Mouse (Mus musculus) left cerebral cortex, adult 18-20 months (tissue): ENCODE measurements around the gene Hgd. TPM values are rescaled to one million over a fixed set of nuclear protein-coding genes. Genes with fewer than 3 reads are reported as not detected.

Experiments used
- DNase-seq, 2 experiments: peaks; one replicate each; pipeline ENCODE4 v3.0.0; 2021 to 2022; ENCODE audit warnings: low spot score in 2 of 2, mixed read lengths in 1 of 2
- long read RNA-seq, 2 experiments: library from polyadenylated mRNA; stranded (forward); transcript quantifications; one replicate each; pipeline ENCODE4 v2.0.0; 2021
- total RNA-seq, 2 experiments: library from RNA; stranded (reverse); gene quantifications; 2 replicates each; pipeline ENCODE4 v1.2.3; 2021

Gene Hgd
- not detected for total RNA-seq
- long read RNA-seq, experiment 1 = 0 reads
- long read RNA-seq, experiment 2 = 0 reads

DNA sequence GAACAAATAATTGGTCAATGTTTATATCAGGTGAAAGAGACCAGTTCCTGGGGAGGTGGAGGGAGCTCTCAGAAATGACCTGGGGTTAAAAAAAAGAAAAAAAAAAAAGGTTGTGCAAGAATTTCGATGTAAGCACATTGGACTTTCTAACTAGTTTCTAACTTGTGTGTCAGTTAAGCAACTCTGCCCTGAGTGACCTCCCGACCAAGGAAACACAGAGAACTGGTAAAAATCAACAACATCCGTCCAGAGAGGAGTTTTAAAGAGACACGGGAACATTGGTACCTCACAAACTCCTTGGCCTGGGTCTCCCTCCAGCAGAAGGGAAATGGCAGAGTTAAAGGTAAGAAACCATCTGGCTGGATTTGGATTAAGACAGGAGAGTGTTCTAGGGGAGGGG lies at the start of gene Hgd:
Gene Hgd (plus strand): TSS at position 160 of the 400 bp plus-strand sequence.
- no peak for DNase-seq

DNA sequence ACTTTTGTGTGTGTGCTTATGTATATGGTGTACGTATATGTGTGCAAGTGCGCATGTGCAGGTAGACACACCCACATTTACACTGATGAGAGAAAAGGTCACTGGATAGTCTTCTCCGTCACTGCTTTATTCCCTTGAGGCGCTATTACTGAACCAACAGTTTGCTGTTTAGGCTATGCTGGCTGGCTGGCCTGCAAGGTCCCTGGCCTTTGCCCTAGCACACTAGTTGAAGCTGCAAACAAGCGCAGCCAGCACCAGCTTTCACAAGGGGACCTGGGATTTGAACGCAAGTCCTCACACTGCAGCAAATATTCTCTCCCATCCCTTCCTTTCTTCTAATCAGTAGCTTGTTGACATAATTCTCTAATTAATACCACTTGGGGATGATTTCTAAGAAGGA lies 49.8 kb upstream of the Hgd start:
- no peak for DNase-seq

DNA sequence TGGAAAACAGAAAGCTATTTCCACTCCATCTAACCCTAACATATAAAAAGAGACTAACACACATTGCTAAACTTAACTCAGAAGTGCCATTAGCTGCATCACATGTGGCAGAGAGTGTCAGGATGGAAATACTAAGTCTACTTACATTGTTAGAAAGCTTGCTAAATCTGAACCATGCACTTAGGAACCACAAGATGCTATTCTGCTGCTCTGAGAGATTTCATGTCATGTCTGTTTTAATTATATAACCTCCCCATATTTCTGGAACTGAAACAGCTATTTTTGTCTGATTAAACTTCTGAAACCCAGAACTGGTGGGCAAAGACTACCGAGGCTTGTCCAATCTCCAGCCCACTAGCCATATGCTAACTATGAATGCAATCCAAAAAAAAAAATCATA lies 47.9 kb upstream of the Hgd start:
- no peak for DNase-seq

DNA sequence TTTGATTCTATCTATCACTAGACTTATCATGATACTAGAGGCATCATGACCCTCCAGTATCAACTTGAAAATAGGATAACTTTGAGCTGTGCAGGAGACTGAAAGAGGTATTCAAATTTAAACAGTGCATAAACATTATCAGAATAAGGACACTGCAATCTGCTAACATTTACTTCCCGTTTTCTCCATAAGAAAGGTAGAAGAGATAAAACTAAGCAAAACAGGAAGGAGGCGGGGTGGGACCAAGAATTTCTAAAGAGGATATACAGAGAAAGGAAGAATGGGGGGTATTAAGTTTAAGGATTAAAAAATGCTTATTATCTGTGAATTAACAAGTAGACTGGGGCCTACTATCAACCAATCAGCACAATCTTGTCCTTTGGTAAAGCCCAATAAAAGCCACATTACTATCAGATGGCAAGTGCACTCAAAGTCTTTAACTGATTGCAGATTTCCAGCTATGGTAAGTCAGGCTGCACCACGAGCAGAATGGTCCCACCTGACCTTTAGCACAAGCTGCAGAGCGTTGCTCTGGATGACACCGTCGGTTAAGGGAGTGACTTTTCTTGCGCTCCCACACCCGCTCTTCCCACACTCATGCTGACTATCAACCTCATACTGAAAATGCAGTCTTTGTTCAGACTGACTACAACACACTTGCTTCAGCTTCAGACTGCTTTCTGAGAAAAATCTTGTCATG lies 46.4 kb upstream of the Hgd start:
- no peak for DNase-seq

DNA sequence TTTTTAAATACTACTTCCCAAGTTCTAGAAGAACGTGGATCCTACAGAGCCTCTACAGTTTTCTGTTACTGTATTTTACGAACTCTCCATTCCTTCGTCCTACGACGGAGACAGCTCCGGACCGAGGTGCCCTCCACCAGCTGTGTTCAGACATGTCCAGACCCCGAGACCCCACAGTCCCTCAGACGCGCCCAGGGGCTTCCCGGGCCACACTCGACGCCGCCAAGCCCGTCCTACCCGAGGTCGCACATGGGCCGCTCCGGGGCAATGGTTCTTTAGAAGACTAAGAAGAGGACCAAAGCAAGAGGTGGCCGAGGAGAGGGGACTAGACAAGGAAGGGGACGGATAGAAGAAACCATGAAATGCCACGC lies 40.7 kb upstream of the Hgd start:
- no peak for DNase-seq

DNA sequence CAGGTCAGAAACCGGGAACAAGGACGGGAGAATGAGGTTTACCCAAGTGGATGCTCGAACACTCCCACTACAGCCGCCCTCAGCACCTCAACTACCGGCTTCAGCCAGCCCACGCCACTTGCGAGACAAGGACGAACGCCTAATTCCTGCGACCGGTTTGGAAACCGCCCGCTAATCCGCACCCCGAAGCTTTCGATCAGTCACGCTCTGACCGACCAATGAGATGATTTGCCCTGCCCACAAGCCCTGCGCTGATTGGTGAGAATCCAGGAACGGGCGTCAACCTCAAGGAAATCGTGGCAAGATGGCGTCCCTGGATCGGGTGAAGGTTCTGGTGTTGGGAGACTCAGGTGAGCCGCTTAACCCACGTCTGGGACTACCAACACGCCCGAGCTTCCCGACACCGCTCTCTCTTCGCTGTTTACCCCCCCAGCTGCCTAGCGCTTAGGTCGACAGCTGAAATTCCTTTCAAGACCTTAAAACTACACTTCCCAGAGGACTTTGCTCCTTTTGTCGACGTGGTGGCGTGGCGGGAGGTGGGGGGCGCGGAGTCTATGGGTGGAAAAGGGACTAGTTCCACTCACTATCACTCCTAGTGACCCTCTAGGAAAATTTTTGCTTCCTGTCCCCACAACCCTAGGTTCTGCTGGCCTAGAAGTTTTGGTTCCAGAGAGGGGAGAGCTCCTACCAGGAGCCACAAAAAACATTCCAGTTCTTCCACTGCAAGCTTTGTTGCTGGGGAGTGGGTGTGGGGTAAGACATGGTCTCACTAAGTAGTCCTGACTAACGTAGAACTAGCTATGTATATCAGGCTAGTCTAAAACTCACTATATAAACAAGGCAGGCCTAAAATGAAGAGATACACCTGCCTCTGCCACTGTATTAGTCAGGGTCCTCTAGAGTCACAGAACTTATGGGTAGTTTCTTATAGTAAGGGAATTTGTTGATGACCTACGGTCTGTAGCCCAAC lies 40.1 kb upstream of the Hgd start, which contains the start of the genes Gtf2e1 and Rabl3:
Gene Gtf2e1 (minus strand): TSS at position 179 of the 970 bp plus-strand sequence.
Gene Rabl3 (plus strand): TSS at position 275 of the 970 bp plus-strand sequence.
- DNase-seq = peak; percentile 96 to 98

DNA sequence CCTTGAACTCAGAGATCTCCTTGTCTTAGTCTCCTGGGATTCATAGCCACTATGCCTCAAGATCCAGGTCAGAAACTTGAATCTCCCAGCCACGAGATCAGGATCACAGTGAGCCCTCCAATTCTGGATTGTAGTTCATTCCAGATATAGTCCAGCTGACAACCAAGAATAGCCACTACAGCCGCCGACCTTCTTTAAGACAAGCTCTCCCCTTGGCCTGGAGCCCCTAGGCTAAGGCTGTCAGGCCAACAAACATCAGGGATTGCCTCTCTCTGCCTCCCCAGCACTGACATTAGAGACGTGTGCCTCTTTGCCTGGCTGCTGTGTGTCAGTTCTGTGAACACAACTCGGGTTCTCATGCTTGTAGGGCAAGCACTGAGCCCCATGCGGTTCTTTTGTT lies 39.2 kb upstream of the Hgd start:
- DNase-seq = no peak

DNA sequence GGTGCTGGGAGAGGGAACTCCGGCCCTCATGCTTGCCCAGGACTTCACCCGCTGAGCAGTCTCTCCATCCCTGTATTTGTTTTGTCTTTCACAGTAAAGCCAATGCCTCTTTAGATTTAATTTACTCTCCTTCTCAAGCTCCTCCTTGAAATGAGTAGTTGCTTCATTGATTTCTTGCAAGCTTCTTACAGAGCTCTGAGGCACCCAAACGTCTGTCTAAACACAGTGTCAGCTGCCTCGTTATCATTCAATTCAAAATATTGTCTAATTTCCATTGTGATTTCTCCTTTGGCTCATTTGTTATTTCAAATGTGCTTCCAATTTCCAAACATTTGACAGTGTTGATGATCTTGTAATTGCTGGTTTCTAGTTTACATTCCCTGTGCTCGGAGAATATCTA lies 33.6 kb upstream of the Hgd start:
- no peak for DNase-seq

DNA sequence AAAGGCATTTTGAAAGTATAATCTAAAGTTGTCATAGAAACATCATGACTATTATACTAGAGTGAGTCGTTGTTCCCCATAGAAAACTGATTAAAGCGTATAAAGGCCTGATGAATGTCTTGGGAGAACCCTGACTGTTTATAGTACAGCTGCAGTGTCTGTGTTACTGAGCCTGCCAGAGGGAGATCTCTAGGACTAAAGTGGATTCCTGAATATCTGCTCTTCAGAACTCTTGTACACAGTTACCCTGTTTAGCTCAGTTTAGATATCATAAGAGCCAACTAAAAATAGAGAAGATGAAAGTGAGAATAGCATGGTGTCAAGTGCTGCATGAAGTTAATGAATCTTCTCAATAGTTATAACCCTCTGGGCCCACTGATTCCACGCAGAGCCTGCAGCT lies 29.7 kb upstream of the Hgd start:
- no peak for DNase-seq

DNA sequence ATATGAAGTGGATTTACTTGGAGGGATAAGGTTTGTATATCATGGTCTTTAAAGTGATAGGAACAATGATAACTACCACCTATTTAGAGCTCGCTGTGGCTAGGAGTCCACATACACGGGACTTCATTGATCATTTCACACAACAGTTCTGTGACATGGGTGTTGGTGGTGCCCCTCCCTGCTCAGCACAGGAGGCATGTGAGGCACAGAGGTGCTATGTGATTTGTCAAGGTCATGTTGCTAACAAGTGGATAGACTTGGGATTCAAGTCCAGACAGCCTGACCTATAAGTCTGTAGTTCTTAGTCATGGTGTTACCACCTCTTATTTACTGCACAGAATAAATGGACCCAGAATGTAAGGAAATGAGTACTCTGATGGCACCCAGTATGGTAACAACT lies 29.0 kb upstream of the Hgd start:
- DNase-seq = no peak

DNA sequence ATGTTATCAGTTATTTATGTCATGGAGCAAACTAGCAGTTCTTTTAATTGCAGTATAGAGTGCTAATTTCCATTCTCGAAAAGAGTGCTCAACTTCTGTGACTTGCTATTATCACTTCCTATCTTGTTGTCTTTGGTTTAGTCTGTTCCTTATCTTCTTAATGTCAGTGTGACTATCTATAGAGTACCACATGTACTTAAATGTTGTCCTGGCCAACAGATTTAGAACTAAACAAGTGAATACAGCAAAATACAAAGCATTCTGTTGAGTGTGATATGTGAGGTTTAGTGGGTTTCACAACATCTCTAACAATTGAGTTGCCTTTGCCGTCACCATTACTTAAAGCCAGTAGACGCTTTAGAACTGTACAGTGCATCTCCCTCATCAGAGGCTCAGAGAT lies 27.1 kb upstream of the Hgd start:
- DNase-seq = no peak

DNA sequence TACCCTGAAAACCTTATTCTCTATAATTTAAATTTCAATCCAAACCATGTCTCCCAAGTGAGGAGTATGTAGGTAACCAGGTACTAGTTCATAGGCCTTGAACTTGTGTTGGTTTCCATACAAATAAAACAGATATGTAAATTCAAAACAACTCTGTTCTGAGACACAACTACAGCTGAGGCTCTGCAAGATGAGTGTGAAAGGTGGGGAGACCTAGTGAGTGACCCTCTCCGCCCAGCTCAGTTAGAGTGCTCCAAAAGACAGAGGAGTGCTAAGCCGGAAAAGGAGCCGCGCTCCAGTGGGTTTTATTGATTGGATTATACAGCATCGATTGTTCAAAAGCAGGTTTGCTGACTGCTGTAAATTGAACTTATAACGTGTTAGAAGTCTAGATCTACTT lies 17.5 kb upstream of the Hgd start:
- no peak for DNase-seq

DNA sequence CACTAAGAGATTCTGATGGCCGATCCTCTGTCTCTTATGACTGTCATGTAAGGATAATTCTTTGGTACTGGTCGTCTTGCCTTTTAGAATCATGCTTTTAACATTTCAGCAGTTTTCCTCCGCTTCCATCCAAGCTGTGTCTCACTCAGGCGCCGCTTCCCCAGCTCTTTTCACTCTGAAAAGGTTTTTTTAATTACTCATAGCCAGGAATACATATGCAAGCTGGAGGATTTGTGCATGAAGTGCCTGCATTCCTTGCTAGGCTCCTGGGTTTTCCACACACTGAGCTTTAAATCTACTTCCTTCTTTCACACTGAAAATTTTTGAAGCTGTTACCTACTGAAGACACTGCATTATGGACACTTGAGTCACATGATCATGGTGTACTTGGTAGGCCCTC lies 17.0 kb upstream of the Hgd start:
- DNase-seq = peak; percentile 15 to 42

DNA sequence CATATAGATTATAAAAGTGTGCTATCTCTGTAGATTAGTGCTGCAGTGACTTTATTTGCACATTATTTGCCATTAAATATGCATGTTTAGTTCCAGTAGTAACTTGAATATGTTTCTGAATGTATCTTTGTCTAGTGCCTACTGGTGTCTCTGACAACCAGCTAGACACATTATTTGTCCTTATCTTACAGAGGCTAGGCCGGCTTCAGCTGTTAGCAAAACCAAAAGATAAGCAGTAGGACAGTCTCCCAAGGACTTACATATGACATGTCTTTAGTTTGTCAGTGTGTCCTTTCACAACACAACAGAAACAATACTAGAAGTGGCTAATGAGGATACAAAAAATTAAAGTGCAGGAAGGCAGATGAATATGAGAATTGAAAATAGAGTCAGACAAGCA lies 14.8 kb upstream of the Hgd start:
- DNase-seq = no peak

DNA sequence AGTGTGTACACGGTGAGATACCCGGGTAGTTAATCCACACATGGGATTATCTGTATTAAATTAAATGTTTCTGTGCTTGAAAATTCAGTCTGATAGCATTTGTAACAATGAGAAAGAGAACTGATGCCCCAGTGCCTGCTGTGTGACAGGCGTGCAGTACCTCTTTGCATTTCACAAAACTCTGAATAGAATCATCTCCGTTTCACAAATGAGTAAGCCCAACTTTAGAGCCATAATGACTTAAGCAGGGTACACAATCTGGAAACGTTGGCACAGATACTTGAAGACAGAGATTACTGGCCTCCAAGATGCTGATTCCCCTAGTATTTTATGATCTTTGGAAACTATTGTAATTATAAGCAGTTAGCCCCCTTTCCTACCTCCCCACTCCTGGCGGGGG lies 13.8 kb upstream of the Hgd start:
- peak in 1 of 2 experiments; percentile 17 for DNase-seq

DNA sequence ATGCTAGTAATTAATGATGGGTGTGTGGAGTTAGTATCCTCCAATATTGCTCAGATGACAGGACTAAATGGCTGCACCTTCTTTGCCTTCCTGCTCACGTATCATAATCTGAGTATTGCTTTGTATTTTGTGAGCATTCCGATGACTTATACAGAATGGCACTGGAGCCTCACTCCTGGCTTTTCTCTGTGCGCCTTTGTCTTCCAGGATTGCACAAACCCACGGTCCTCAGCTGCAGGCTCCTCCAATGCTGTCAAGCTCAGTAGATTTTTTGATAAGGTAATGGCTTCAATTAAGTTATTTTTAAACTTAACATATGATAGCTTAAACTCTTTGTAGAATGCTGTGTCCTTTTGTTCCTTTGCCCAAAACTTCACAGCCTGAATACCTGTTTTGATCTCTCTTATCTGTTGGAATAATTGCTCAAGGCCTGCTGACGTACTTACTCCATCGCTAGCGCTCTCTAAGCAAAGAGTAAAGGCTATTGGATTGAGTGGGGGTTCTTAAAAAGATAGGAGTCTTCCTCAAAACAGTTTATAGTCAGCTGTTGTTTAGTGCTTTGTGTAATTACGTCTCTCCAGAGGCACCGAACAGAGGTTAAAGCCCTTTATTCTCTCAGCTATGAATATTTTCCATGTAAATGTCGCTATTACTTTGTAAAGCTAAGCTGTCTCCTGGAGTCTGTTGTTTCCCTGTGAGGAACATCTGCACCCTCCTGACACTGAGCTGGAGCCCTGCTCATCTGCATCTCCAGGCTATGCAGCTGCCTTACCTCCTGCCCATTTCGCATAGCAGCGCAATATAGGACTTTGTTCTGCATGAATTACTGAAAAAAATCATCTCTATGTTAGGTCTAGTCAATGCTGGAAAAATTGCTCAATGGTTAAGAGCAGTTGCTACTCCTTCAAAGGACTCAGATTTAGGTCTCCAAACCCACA lies 12.6 kb upstream of the Hgd start:
- no peak for DNase-seq

DNA sequence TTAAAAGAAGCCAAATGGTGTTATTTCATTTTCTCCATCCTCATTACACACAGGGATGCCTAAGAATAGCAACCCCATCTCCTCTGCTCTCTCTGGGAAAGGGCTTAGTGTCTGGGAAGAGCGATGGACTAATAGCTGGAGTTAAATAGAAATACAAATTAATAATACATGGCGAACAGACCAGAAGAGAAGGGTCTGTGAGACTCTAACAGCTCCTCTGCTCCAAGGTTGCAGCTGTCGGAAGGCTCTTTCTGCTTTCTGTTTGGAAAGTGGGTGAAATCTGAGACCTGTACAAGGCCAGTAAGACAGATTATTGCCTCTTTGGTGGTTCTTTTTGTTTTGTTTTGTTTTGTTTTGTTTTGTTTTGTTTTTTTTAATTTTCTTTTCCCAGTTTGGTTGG lies 8.4 kb upstream of the Hgd start:
- no peak for DNase-seq

DNA sequence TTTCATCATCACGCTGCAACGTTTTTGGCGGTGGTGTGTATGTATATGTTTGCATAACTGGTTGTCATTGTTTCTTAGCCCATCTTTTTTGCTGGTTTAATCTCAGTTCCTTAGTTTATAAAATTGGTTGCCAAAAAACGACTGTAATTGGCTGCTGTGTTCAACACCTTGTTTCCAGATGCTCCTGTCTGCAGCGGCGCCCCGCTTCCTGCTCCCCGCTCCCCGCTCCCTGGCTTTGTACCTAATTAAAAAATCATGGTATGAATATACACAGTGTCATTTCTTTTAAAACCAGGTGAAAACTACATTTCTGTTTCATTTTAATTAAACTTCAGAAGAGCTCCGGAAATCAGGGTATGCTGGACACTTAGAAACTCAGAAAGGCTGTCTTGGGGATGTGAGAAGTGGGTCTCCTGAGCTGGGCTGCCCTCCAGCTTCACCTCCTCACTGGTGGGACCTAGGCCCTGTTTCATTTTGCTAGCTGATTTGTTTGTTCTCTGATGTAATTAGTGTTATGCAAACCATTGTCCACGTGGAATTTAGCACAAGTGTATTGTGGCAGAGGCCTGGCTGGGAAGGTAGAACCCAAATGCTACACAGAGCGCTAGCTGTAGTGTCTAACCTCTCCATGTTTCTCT lies 7.7 kb upstream of the Hgd start:
- DNase-seq = no peak

DNA sequence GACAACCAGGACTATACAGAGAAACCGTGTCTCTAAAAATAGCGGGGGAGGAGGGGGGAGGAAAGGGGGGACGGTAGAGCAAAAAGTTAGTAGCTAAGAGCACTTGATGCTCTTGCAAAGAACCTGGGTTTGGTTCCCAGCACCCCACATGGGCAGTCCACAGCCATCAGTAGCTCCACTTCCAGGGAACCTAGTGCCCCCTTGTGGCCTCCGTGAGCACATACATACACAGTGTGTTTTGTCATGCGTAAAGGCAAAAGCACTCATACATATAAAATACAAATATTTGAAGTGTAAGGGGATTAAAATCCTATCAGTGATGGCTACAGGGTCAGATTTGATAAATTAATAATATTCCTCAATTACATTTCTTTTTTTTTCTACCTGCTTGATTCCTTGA lies 6.9 kb upstream of the Hgd start:
- no peak for DNase-seq

DNA sequence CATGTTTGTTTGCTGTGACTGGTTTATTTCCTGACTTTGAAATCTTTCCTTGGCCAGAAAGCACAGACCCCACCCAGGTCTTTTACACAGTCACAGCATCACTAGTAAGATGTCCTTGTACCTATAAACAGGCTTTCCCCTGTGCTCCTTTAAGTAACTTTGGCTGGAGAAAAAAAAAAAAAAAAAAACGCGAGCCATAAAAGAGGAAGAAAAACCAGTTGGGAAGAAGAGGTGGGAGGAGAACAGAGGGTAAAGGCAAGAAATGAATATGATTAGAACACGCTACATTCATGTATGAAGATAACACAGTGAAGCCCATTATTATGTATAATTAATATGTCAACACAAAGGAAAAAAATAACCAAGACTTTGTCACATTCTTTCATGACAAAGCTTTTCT lies 4.6 kb upstream of the Hgd start:
- DNase-seq = no peak

DNA sequence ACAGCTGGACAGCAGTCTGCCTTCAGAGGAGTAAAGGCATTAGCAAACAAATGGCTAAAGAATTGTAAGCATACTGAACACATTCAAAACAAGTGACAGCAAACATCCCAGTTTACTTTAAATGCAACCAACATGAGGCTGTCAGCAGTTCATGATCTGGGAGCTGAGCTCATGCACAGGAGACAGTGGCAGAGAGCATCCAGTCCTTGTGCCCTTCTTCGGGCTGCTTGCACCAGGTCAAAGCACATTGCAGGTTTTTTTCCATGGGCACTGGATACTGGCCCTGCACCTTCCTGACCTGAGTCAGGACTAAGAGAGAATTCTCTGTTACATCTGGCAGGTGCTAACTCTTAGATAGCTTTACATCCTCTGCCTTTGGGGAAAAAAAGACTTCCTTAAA lies 362 bp upstream of the Hgd start:
- no peak for DNase-seq
